Mouse (Mus musculus) cortical plate, adult 2 months (tissue): ENCODE measurements at regions not wholly inside any gene's neighbourhood (a gene's known extent, or its start where the extent isn't known, plus 50 kb on each side); places are given as distances from the start of the nearest gene placed in this dataset.

Source experiments
- H3K27ac ChIP-seq: fragments of 200-500 bp; 2 replicates; pipeline ENCODE4 v1.5.1; 2012; ENCODE audit warnings: low read length, control low read depth, inconsistent platforms; ENCODE audit not compliant: insufficient read depth
- H3K4me1 ChIP-seq: fragments of 200-500 bp; 2 replicates; pipeline ENCODE4 v1.6.1; 2011; ENCODE audit warnings: low read length; ENCODE audit not compliant: control insufficient read depth, insufficient read depth
- H3K4me3 ChIP-seq: fragments of 200-500 bp; 2 replicates; pipeline ENCODE4 v1.5.1; 2011; ENCODE audit warnings: mild to moderate bottlenecking, low read length, control low read depth; ENCODE audit not compliant: insufficient read depth
- CTCF ChIP-seq: fragments of 200-500 bp; IDR thresholded peaks from 2 replicates; pipeline ENCODE4 v1.5.1; 2011; ENCODE audit warnings: mild to moderate bottlenecking, control low read depth, low read length; ENCODE audit not compliant: insufficient read depth; ENCODE audit errors: extremely low read depth
- POLR2A ChIP-seq: fragments of 200-500 bp; IDR thresholded peaks from 2 replicates; pipeline ENCODE4 v1.6.1; 2011; ENCODE audit warnings: mild to moderate bottlenecking, low read length, control low read depth; ENCODE audit not compliant: insufficient read depth; ENCODE audit errors: extremely low read depth

- TF ChIP-seq CTCF (no peak), POLR2A (no peak)
- peaks cover 1% of the 10 kb centered on the region; the same call in 1 of the 2 replicates for H3K4me1 ChIP-seq
- no peak overlapping the region for H3K27ac ChIP-seq
- H3K4me3 ChIP-seq, result no peak overlapping the region
Measured at GRCm38 (mm10) chr8:8991026-8991425, 300.7 kb upstream of the Arglu1 start.

- Histone ChIP-seq H3K4me3 (no peak overlapping the region), H3K4me1 (0 out of 2 replicates have a peak, but pooled peaks cover 2% of the 10 kb centered on the region), H3K27ac (no peak overlapping the region)
- no peak for TF ChIP-seq POLR2A
- no peak for TF ChIP-seq CTCF
Measured at GRCm38 (mm10) chr8:8986068-8986467, 295.7 kb upstream of the Arglu1 start.

- no peak overlapping the region for H3K4me3 ChIP-seq
- TF ChIP-seq POLR2A (no peak), CTCF (0 out of 2 replicates have a peak, but pooled peaks have one; percentile 18)
- 0 out of 2 replicates have a peak, but pooled peaks cover 2% of the 10 kb centered on the region for H3K4me1 ChIP-seq
- no peak overlapping the region for H3K27ac ChIP-seq
Measured at GRCm38 (mm10) chr8:8985395-8985794, 295.1 kb upstream of the Arglu1 start.

- Histone ChIP-seq H3K4me3 (no peak overlapping the region), H3K27ac (no peak overlapping the region), H3K4me1 (0 out of 2 replicates have a peak, but pooled peaks cover 2% of the 10 kb centered on the region)
- TF ChIP-seq POLR2A (no peak), CTCF (no peak)
Measured at GRCm38 (mm10) chr8:8984829-8985251, 294.5 kb upstream of the Arglu1 start.

GRCm38 (mm10) chr8:8984159-8984828, 294.0 kb upstream of the Arglu1 start:
- Histone ChIP-seq H3K4me3 (no peak overlapping the region), H3K27ac (no peak overlapping the region), H3K4me1 (0 out of 2 replicates have a peak, but pooled peaks cover 2% of the 10 kb centered on the region)
- no peak for TF ChIP-seq POLR2A
- no peak for TF ChIP-seq CTCF

GRCm38 (mm10) chr8:8983133-8983661, 292.9 kb upstream of the Arglu1 start:
- Histone ChIP-seq H3K4me3 (no peak overlapping the region), H3K27ac (no peak overlapping the region), H3K4me1 (0 out of 2 replicates have a peak, but pooled peaks cover 2% of the 10 kb centered on the region)
- TF ChIP-seq CTCF (no peak), POLR2A (no peak)

GRCm38 (mm10) chr8:8978969-8979368, 288.6 kb upstream of the Arglu1 start:
- TF ChIP-seq POLR2A (no peak), CTCF (no peak)
- Histone ChIP-seq H3K4me1 (peaks cover 1% of the 10 kb centered on the region; the same call in 1 of the 2 replicates), H3K27ac (no peak overlapping the region), H3K4me3 (no peak overlapping the region)

GRCm38 (mm10) chr8:8973769-8974168, 283.4 kb upstream of the Arglu1 start:
- TF ChIP-seq CTCF (no peak), POLR2A (no peak)
- Histone ChIP-seq H3K4me1 (peaks cover 1% of the 10 kb centered on the region; the same call in 1 of the 2 replicates), H3K27ac (no peak overlapping the region), H3K4me3 (no peak overlapping the region)

GRCm38 (mm10) chr8:8973334-8973733, 283.0 kb upstream of the Arglu1 start:
- Histone ChIP-seq H3K4me1 (peaks cover 1% of the 10 kb centered on the region; the same call in 1 of the 2 replicates), H3K27ac (no peak overlapping the region), H3K4me3 (no peak overlapping the region)
- TF ChIP-seq CTCF (no peak), POLR2A (no peak)

- TF ChIP-seq CTCF (no peak), POLR2A (no peak)
- H3K4me3 ChIP-seq, result no peak overlapping the region
- peak overlapping the region; percentile 26; the same call in 1 of the 2 replicates for H3K27ac ChIP-seq
- H3K4me1 ChIP-seq, result peaks cover 1% of the 10 kb centered on the region; the same call in 1 of the 2 replicates
Measured at GRCm38 (mm10) chr8:8970776-8971175, 280.5 kb upstream of the Arglu1 start.

- no peak overlapping the region for H3K4me3 ChIP-seq
- H3K4me1 ChIP-seq, result peaks cover 1% of the 10 kb centered on the region; the same call in 1 of the 2 replicates
- TF ChIP-seq CTCF (no peak), POLR2A (no peak)
Measured at GRCm38 (mm10) chr8:8970346-8970745, 280.0 kb upstream of the Arglu1 start.

More at GRCm38 (mm10) chr8:8970346-8970745, 280.0 kb upstream of the Arglu1 start:
- H3K27ac ChIP-seq, result peak overlapping the region; percentile 26; the same call in 1 of the 2 replicates
